In the genomic region with DNA sequence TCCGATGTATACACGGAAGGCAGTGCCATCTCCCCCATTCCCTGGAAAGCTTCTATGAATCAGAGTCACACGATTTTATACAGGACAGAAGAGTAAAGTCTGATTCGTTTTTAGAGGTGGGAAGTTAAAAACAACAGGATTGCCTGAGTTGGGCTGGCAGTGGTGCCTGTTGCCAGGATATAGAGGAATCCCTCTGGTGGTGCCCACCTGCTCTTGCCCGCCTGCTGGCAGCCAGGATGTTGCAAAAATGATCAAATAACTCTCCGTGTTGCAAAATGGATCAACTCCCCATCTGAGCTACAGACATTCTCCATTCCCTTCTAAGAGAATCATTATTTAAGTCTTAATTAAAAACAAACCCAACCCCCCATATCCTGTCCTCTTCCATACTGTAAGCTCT, we compare ENCODE assay signal across 11 mouse cellular contexts.
DNase-seq lines count a peak whose midpoint lies in the region; ATAC-seq lines count a peak whose summit lies in the region.
"Had no signal": no experiment of that assay in that cellular context is flagged by ENCODE, and none has a peak within 500 bp of the region (broad histone marks: within the 10 kb centered on the region; RNA-seq: fewer than 3 reads in every experiment).

No protein-coding gene starts in this region.

- WGBS in hindbrain, embryonic 15.5 days: 56% methylated on average over 6 of the region's 6 CpGs
- 79% methylated on average over 6 of the region's 6 CpGs for WGBS in hindbrain, embryonic 12.5 days

- H3K4me1 ChIP-seq in hindbrain, embryonic 15.5 days (replicated peaks): peaks cover 8% of the 10 kb centered on the region
- H3K4me1 ChIP-seq in hindbrain, embryonic 12.5 days: 0 out of 2 replicates have a peak, but pooled peaks cover 4% of the 10 kb centered on the region
- H3K4me1 ChIP-seq: lung, embryonic 15.5 days had no signal

- no peaks in the 10 kb centered on the region for H3K36me3 ChIP-seq in hindbrain, embryonic 15.5 days
- no peaks in the 10 kb centered on the region for H3K36me3 ChIP-seq in hindbrain, embryonic 12.5 days
- H3K36me3 ChIP-seq: lung, embryonic 15.5 days had no signal

- no peaks in the 10 kb centered on the region for H3K9me3 ChIP-seq in hindbrain, embryonic 15.5 days
- no peaks in the 10 kb centered on the region for H3K9me3 ChIP-seq in hindbrain, embryonic 12.5 days (replicated peaks)
- H3K9me3 ChIP-seq: lung, embryonic 15.5 days had no signal

- H3K27ac ChIP-seq in hindbrain, embryonic 15.5 days (replicated peaks): peak overlapping the region; percentile 72; the same call in 1 of the 2 replicates
- H3K27ac ChIP-seq in hindbrain, embryonic 12.5 days: no peak overlapping the region
- H3K27ac ChIP-seq: left cerebral cortex, adult 2 months; lung, embryonic 15.5 days had no signal

- H3K4me2 ChIP-seq in hindbrain, embryonic 15.5 days: no peak overlapping the region
- no peak overlapping the region for H3K4me2 ChIP-seq in hindbrain, embryonic 12.5 days (replicated peaks)
- H3K4me2 ChIP-seq: lung, embryonic 15.5 days had no signal

- H3K9ac ChIP-seq in hindbrain, embryonic 15.5 days: no peak overlapping the region
- H3K9ac ChIP-seq in hindbrain, embryonic 12.5 days: no peak overlapping the region
- H3K9ac ChIP-seq: lung, embryonic 15.5 days had no signal

- no peaks in the 10 kb centered on the region for H3K27me3 ChIP-seq in hindbrain, embryonic 15.5 days
- no peaks in the 10 kb centered on the region for H3K27me3 ChIP-seq in hindbrain, embryonic 12.5 days
- H3K27me3 ChIP-seq: lung, embryonic 15.5 days had no signal

- ATAC-seq in cerebellum, adult (ENCODE audit: insufficient number of reproducible peaks, low FRiP score, low TSS enrichment): no peak
- ATAC-seq in hindbrain, embryonic 15.5 days (ENCODE audit: low FRiP score, low read depth): peak; percentile 19; the same call in 1 of the 2 replicates
- ATAC-seq in hindbrain, embryonic 12.5 days (ENCODE audit: low FRiP score): no peak

- peak; percentile 33 for DNase-seq in cerebellum, adult 9-10 months
- peak; percentile 7 to 29 for DNase-seq in right cerebral cortex, adult 2 months (ENCODE audit: low spot score in 2 of 2)
- no peak for DNase-seq in right cerebral cortex, postnatal 4 days
- DNase-seq in adrenal gland, postnatal 36 days: no peak
- no peak for DNase-seq in ovary, postnatal 14 days (ENCODE audit: low spot score)
- DNase-seq: thymus, postnatal 36 days had no signal

- no peak overlapping the region for H3K4me3 ChIP-seq in hindbrain, embryonic 15.5 days
- no peak overlapping the region for H3K4me3 ChIP-seq in hindbrain, embryonic 12.5 days
- H3K4me3 ChIP-seq: left cerebral cortex, adult 2 months; lung, embryonic 15.5 days had no signal

Comparison
In these comparisons a context has a peak if more than half of its experiments do, and no peak if none do; other contexts are left out.
1. DNase-seq: peak in cerebellum, adult 9-10 months (single experiment) and right cerebral cortex, adult 2 months (2 of 2); none in right cerebral cortex, postnatal 4 days (single experiment), adrenal gland, postnatal 36 days (0 of 2) and ovary, postnatal 14 days (single experiment).